Mouse (Mus musculus): Measurements from ENCODE around the gene Gm21985. TPM values are rescaled to one million over a fixed set of nuclear protein-coding genes. Genes with fewer than 3 reads are reported as not detected.
A peak's percentile ranks its signal among the peaks of the same experiment; 100 is the strongest.

The Gm21985 gene
- total RNA-seq, 2 experiments from 2014 or later: not detected

GRCm38 (mm10) chr2:112328069-112328777 is 62.1 kb downstream of the Gm21985 start:
- no peak for DNase-seq (ENCODE audit: low spot score in 2 of 2)

GRCm38 (mm10) chr2:112332051-112332898 is 66.2 kb downstream of the Gm21985 start:
- DNase-seq (ENCODE audit: low spot score in 2 of 2): no peak

GRCm38 (mm10) chr2:112337211-112337610 is 71.1 kb downstream of the Gm21985 start:
- no peak for DNase-seq (ENCODE audit: low spot score in 2 of 2)

GRCm38 (mm10) chr2:112339736-112340135 is 73.6 kb downstream of the Gm21985 start:
- DNase-seq (ENCODE audit: low spot score in 2 of 2): no peak

- no peak for DNase-seq (ENCODE audit: low spot score in 2 of 2)
Observed at GRCm38 (mm10) chr2:112341117-112341516, 75.0 kb downstream of the Gm21985 start.

GRCm38 (mm10) chr2:112348246-112348645 is 82.1 kb downstream of the Gm21985 start:
- DNase-seq (ENCODE audit: low spot score in 2 of 2): no peak

GRCm38 (mm10) chr2:112353685-112354455 is 87.8 kb downstream of the Gm21985 start:
- no peak for DNase-seq (ENCODE audit: low spot score in 2 of 2)

GRCm38 (mm10) chr2:112359611-112360010 is 93.5 kb downstream of the Gm21985 start:
- no peak for DNase-seq (ENCODE audit: low spot score in 2 of 2)

- no peak for DNase-seq (ENCODE audit: low spot score in 2 of 2)
Observed at GRCm38 (mm10) chr2:112360012-112360780, 94.1 kb downstream of the Gm21985 start.

GRCm38 (mm10) chr2:112360781-112361169 is 94.7 kb downstream of the Gm21985 start:
- DNase-seq (ENCODE audit: low spot score in 2 of 2): no peak

- DNase-seq (ENCODE audit: low spot score in 2 of 2): no peak
Observed at GRCm38 (mm10) chr2:112367222-112367621, 101.1 kb downstream of the Gm21985 start.

- peak; percentile 77 to 82 for DNase-seq (ENCODE audit: low spot score in 2 of 2)
Observed at GRCm38 (mm10) chr2:112367726-112368673, 101.9 kb downstream of the Gm21985 start, which contains the start of gene Emc4. TSS of gene Emc4 (minus strand) at chr2:112368027.

GRCm38 (mm10) chr2:112369941-112370340 is 103.8 kb downstream of the Gm21985 start:
- no peak for DNase-seq (ENCODE audit: low spot score in 2 of 2)

GRCm38 (mm10) chr2:112373141-112373540 is 107.0 kb downstream of the Gm21985 start:
- DNase-seq (ENCODE audit: low spot score in 2 of 2): no peak

GRCm38 (mm10) chr2:112374610-112375009 is 108.5 kb downstream of the Gm21985 start:
- DNase-seq (ENCODE audit: low spot score in 2 of 2): no peak

GRCm38 (mm10) chr2:112378973-112379898 is 113.1 kb downstream of the Gm21985 start, which contains the start of gene Katnbl1:
TSS of gene Katnbl1 (plus strand) at chr2:112379211.
- peak; percentile 89 to 94 for DNase-seq (ENCODE audit: low spot score in 2 of 2)

GRCm38 (mm10) chr2:112380131-112380530 is 114.0 kb downstream of the Gm21985 start:
- DNase-seq (ENCODE audit: low spot score in 2 of 2): no peak

- DNase-seq (ENCODE audit: low spot score in 2 of 2): no peak
Observed at GRCm38 (mm10) chr2:112381219-112381618, 115.1 kb downstream of the Gm21985 start.
